Mouse (Mus musculus) small intestine, adult 2 months (tissue): ENCODE measurements around the gene Ube2i. TPM values are rescaled to one million over a fixed set of nuclear protein-coding genes. Genes with fewer than 3 reads are reported as not detected.
A peak's percentile ranks its signal among the peaks of the same experiment; 100 is the strongest.

ENCODE experiments used
- H3K27ac ChIP-seq: fragments of 200-500 bp; 2 replicates; pipeline ENCODE4 v1.5.1; 2012; ENCODE audit warnings: low read depth, low read length, control low read depth, inconsistent platforms; ENCODE audit not compliant: insufficient read depth
- H3K27me3 ChIP-seq: fragments of 200-500 bp; 2 replicates; pipeline ENCODE4 v1.6.1; 2012; ENCODE audit warnings: mild to moderate bottlenecking, moderate library complexity, low read length, inconsistent platforms; ENCODE audit not compliant: control insufficient read depth, insufficient read depth
- H3K36me3 ChIP-seq: fragments of 200-500 bp; 2 replicates; pipeline ENCODE4 v1.6.1; 2012; ENCODE audit warnings: mild to moderate bottlenecking, low read length, control low read depth, inconsistent platforms; ENCODE audit not compliant: control insufficient read depth, insufficient read depth
- H3K4me1 ChIP-seq: fragments of 200-500 bp; 2 replicates; pipeline ENCODE4 v1.6.1; 2012; ENCODE audit warnings: low read length, inconsistent platforms, mixed read lengths; ENCODE audit not compliant: control insufficient read depth, insufficient read depth, insufficient read length
- H3K4me3 ChIP-seq: fragments of 200-500 bp; 2 replicates; pipeline ENCODE4 v1.5.1; 2012; ENCODE audit warnings: low read depth, mild to moderate bottlenecking, control low read depth, inconsistent platforms, low read length, moderate library complexity
- CTCF ChIP-seq: fragments of 200-500 bp; IDR thresholded peaks from 2 replicates; pipeline ENCODE4 v1.5.1; 2012; ENCODE audit warnings: low read depth, mild to moderate bottlenecking, control low read depth, inconsistent platforms, low read length, moderate library complexity, mixed read lengths; ENCODE audit not compliant: insufficient replicate concordance, insufficient read length; ENCODE audit errors: extremely low read depth
- POLR2A ChIP-seq: fragments of 200-500 bp; IDR thresholded peaks from 2 replicates; pipeline ENCODE4 v1.6.1; 2012; ENCODE audit warnings: low read depth, mild to moderate bottlenecking, control low read depth, inconsistent platforms, low read length, moderate library complexity
- WGBS: fragments of 180-500 bp; shearing (Covaris S2); methylation state at CpG from one replicate; pipeline ENCODE4 v1.1.7; 2018; 5-methylcytosine and 5-hydroxymethylcytosine counted together
- polyA plus RNA-seq: library from polyadenylated mRNA; depleted of rRNA; stranded (reverse); fragments of >200 nt; gene quantifications from 2 replicates; pipeline ENCODE4 v1.2.3, GENCODE M21; 2012

Gene Ube2i
- polyA plus RNA-seq, 1 experiment, result 50.8 TPM

GRCm38 (mm10) chr17:25293495-25293894 is 19.1 kb upstream of the Ube2i start:
- Histone ChIP-seq H3K27me3 (no peaks in the 10 kb centered on the region), H3K27ac (no peak overlapping the region), H3K4me1 (no peaks in the 10 kb centered on the region), H3K36me3 (no peaks in the 10 kb centered on the region), H3K4me3 (no peak overlapping the region)
- WGBS, result 45% methylated on average over 5 of the region's 5 CpGs
- TF ChIP-seq POLR2A, result no peak
- no peak for TF ChIP-seq CTCF

DNA sequence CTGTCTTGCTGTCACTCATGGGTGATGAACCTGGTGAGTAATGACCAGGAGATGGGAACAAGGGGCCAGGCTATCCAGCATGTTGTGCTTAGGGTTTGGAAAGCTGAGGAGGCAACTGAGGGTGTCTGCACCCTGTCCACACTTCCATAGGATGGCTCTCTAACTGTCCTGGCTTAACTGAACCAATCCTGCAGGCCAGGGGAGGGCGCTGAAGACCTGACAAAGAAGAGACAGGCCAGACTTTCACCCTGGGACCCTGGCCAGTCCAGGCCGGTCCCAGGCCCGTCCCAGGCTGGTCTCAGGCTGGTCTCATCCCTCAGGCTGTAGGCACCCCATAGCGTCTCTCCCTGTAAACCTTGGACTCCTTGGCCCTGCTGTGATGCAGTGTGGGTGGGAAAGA is 16.0 kb upstream of the Ube2i start:
- Histone ChIP-seq H3K4me3 (no peak overlapping the region), H3K36me3 (no peaks in the 10 kb centered on the region), H3K27me3 (no peaks in the 10 kb centered on the region), H3K27ac (no peak overlapping the region), H3K4me1 (no peaks in the 10 kb centered on the region)
- WGBS, result 28% methylated on average over 4 of the region's 4 CpGs
- TF ChIP-seq CTCF, result no peak
- TF ChIP-seq POLR2A, result no peak

DNA sequence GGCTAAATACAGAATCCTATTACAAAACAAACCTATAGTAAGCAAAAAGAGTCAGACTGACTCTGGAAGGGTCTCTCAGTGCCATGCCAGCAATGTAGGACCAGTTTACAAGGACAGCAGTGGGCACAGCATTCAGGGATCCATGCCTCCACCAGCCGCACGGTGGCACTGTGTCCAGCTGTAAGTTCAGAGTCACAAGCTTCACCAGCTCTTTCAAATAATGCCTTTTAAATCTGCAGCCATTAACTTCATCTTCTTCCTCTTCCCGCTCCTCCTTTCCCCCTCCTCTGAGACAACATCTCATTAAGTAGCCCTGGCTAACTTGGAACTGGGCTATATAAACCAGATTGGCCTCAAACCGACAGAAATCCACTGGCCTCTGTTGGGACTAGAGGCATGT is 14.4 kb upstream of the Ube2i start:
- TF ChIP-seq CTCF, result peak; percentile 62; the same call in 1 of the 2 replicates
- TF ChIP-seq POLR2A, result no peak
- WGBS, result 14% methylated on average over 4 of the region's 4 CpGs

GRCm38 (mm10) chr17:25285033-25285432 is 10.6 kb upstream of the Ube2i start:
- 19% methylated on average over 3 of the region's 3 CpGs for WGBS
- Histone ChIP-seq H3K27ac (no peak overlapping the region), H3K4me3 (no peak overlapping the region), H3K4me1 (peaks cover 5% of the 10 kb centered on the region; the same call in 1 of the 2 replicates), H3K36me3 (no peaks in the 10 kb centered on the region), H3K27me3 (no peaks in the 10 kb centered on the region)
- TF ChIP-seq CTCF (peak; percentile 90; the same call in 1 of the 2 replicates), POLR2A (no peak)

More for the DNA sequence above, 14.4 kb upstream of the Ube2i start:
- H3K27me3 ChIP-seq, result no peaks in the 10 kb centered on the region
- no peak overlapping the region for H3K4me3 ChIP-seq
- H3K4me1 ChIP-seq, result no peaks in the 10 kb centered on the region
- no peak overlapping the region for H3K27ac ChIP-seq
- no peaks in the 10 kb centered on the region for H3K36me3 ChIP-seq

DNA sequence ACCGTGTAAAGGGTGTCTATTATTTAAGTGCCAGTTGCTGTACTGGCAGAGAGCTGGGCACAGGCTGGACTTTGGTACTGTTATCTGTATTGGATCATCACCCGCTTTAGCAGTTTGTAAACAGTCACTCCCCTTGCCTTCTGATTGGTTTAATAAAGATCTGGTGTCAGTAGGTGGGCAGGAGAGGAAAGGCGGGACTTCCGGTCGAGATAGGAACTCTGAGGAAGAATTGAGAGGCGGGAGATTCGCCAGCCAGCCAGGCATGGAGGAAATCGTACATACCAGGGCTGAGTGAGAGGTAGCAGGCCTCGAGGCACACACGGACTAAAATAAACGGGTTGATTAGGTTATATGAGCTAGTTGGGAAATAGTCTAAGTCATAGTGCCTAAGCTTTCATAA is 7.7 kb upstream of the Ube2i start:
- Histone ChIP-seq H3K27me3 (no peaks in the 10 kb centered on the region), H3K4me1 (peaks cover 5% of the 10 kb centered on the region; the same call in 1 of the 2 replicates), H3K4me3 (no peak overlapping the region), H3K27ac (peak overlapping the region; percentile 74; the same call in 1 of the 2 replicates), H3K36me3 (no peaks in the 10 kb centered on the region)
- TF ChIP-seq POLR2A (no peak), CTCF (no peak)
- 9% methylated on average over 11 of the region's 11 CpGs for WGBS

DNA sequence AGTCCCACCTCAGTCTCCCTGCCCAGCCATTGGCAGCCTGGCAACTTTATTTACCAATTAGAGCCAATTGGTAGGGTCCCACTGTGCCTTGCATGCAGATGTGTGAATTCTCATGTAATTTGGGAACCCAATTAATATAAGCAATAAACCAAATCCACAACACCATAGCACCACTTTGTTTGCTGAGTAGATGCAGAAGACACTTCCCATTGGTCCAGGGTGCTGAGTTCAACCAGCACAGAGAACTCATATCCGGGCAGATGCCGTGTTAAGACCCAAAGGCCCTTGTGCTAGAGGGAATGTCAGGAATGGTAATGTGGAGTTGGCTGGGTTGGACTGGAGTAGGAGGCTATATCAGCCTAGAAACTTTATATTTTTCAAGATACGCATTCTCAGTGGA is 1.4 kb upstream of the Ube2i start:
- WGBS, result 96% methylated on average over 3 of the region's 3 CpGs
- no peak overlapping the region for H3K27ac ChIP-seq
- H3K4me3 ChIP-seq, result no peak overlapping the region
- no peak for TF ChIP-seq POLR2A
- TF ChIP-seq CTCF, result no peak
- no peaks in the 10 kb centered on the region for H3K27me3 ChIP-seq
- H3K36me3 ChIP-seq, result no peaks in the 10 kb centered on the region
- H3K4me1 ChIP-seq, result peaks cover 12% of the 10 kb centered on the region; the same call in 1 of the 2 replicates

DNA sequence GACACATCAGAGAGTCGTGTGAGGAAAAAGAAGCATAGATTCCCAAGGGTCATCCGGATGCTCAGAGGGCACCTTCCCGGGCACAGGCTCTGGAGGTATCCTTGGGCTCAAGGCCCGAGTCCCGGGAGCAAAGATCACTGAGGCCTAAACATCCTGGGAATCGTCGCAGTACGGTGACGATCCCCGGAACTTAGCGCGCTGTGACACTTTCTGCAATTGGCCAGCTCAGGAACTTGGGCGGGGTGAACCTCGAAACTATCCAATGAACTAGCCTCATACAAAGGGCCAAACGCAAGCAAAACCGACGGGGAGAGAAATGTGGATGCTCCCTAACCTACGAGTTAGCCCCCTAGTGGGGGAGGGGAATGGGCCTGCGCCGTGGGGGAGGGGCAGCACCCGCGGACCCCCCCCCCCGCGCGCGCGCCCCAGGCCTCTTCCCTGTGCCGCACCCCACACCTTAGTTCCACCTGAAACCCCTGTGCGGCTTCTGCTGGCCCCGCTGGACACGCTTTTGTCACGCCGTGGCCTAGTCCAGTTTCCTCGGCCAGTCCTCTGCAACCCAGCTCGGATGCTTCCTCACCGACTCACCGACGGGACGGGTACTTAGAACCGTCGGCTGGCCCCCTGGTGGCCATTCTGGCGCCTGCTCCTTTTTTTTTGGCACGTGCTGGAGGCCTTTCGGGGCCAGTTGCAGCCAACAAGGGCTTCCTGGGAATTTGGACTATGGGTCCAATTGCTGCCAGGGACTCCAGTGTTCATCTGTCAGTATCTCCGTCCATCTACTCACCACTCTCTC is 518 bp downstream of the Ube2i start:
- 1% methylated on average over 45 of the region's 45 CpGs for WGBS
- Histone ChIP-seq H3K4me3 (peak overlapping the region; percentile 88), H3K27me3 (no peaks in the 10 kb centered on the region), H3K36me3 (peaks cover 1% of the 10 kb centered on the region), H3K4me1 (peaks cover 21% of the 10 kb centered on the region; the same call in 1 of the 2 replicates), H3K27ac (peak overlapping the region; percentile 99)
- TF ChIP-seq CTCF, result peak; percentile 85
- peak; percentile 55; the same call in 1 of the 2 replicates for TF ChIP-seq POLR2A
